Comparison of ENCODE assay signal across 11 mouse cellular contexts in genomic region chr5:12557889-12558288, GRCm38 (mm10).
DNase-seq lines count a peak whose midpoint lies in the region; ATAC-seq and TF ChIP-seq lines count a peak whose summit lies in the region.
"Had no signal": no experiment of that assay in that cellular context is flagged by ENCODE, and none has a peak within 500 bp of the region (broad histone marks: within the 10 kb centered on the region; RNA-seq: fewer than 3 reads in every experiment).

No protein-coding gene starts in this region.

- no peak overlapping the region for H3K9ac ChIP-seq in embryonic facial prominence, embryonic 11.5 days (replicated peaks; ENCODE audit: low read length)
- H3K9ac ChIP-seq in embryonic facial prominence, embryonic 14.5 days (ENCODE audit: low read depth, low read length) = no peak overlapping the region
- H3K9ac ChIP-seq: heart, embryonic 15.5 days had no signal

- ATAC-seq in embryonic facial prominence, embryonic 11.5 days (replicated peaks; ENCODE audit: insufficient number of reproducible peaks, low FRiP score, low TSS enrichment, low read depth) = no peak
- ATAC-seq in embryonic facial prominence, embryonic 14.5 days (ENCODE audit: low read depth) = no peak

- H3K4me2 ChIP-seq in embryonic facial prominence, embryonic 11.5 days (ENCODE audit: low read depth, low read length) = no peak overlapping the region
- no peak overlapping the region for H3K4me2 ChIP-seq in embryonic facial prominence, embryonic 14.5 days (ENCODE audit: low read depth, low read length)
- H3K4me2 ChIP-seq: heart, embryonic 15.5 days had no signal

- no peak for TF ChIP-seq POLR2A in cerebellum, adult 2 months (IDR thresholded peaks at IDR 0.05; ENCODE audit: borderline replicate concordance, insufficient read depth, low read length)

- no peak overlapping the region for H3K4me3 ChIP-seq in embryonic facial prominence, embryonic 11.5 days (ENCODE audit: low read depth, low read length)
- no peak overlapping the region for H3K4me3 ChIP-seq in embryonic facial prominence, embryonic 10.5 days
- H3K4me3 ChIP-seq in E14TG2a.4 (replicated peaks; ENCODE audit: low read length) = no peak overlapping the region
- H3K4me3 ChIP-seq in embryonic facial prominence, embryonic 14.5 days (ENCODE audit: low read depth, low read length) = no peak overlapping the region
- no peak overlapping the region for H3K4me3 ChIP-seq in cerebellum, adult 2 months (replicated peaks; ENCODE audit: insufficient read depth, low read depth, low read length)
- H3K4me3 ChIP-seq: erythroblast, embryonic 14.5 days; heart, embryonic 15.5 days had no signal

- peak; percentile 45 for TF ChIP-seq CTCF in E14TG2a.4 (conservative IDR thresholded peaks at IDR 0.05; ENCODE audit: low read length)
- no peak for TF ChIP-seq CTCF in cerebellum, adult 2 months (IDR thresholded peaks at IDR 0.05; ENCODE audit: borderline replicate concordance, insufficient read depth, low read depth, low read length)

- H3K27me3 ChIP-seq in embryonic facial prominence, embryonic 11.5 days (ENCODE audit: control insufficient read depth, insufficient read depth, low read length) = no peaks in the 10 kb centered on the region
- no peaks in the 10 kb centered on the region for H3K27me3 ChIP-seq in embryonic facial prominence, embryonic 10.5 days (replicated peaks; ENCODE audit: low read depth, poor library complexity, severe bottlenecking)
- peaks cover 4% of the 10 kb centered on the region; the same call in 1 of the 2 replicates for H3K27me3 ChIP-seq in E14TG2a.4 (ENCODE audit: insufficient read depth, low read length)
- no peaks in the 10 kb centered on the region for H3K27me3 ChIP-seq in embryonic facial prominence, embryonic 14.5 days (replicated peaks; ENCODE audit: control insufficient read depth, insufficient read depth, low read length)
- H3K27me3 ChIP-seq in cerebellum, adult 2 months (ENCODE audit: control insufficient read depth, insufficient read depth, low read length) = no peaks in the 10 kb centered on the region
- H3K27me3 ChIP-seq: heart, embryonic 15.5 days had no signal

- peak; percentile 69 for DNase-seq in embryonic facial prominence, embryonic 11.5 days (ENCODE audit: low spot score)
- DNase-seq in embryonic facial prominence, embryonic 10.5 days (ENCODE audit: low spot score) = no peak
- DNase-seq in kidney, postnatal 36 days = peak; percentile 14 to 19
- no peak for DNase-seq in kidney, adult 11 months
- DNase-seq in embryonic facial prominence, embryonic 14.5 days (ENCODE audit: low spot score) = peak; percentile 48
- no peak for DNase-seq in gastrocnemius, adult 8-10 months (ENCODE audit: low spot score in 2 of 2)
- DNase-seq in cerebellum, adult 2 months = no peak
- DNase-seq: layer of hippocampus, postnatal 36 days had no signal

- no peaks in the 10 kb centered on the region for H3K36me3 ChIP-seq in embryonic facial prominence, embryonic 11.5 days (replicated peaks; ENCODE audit: control insufficient read depth, insufficient read depth, low read depth, low read length)
- no peaks in the 10 kb centered on the region for H3K36me3 ChIP-seq in embryonic facial prominence, embryonic 10.5 days (replicated peaks)
- H3K36me3 ChIP-seq in E14TG2a.4 (ENCODE audit: insufficient read depth, low read length) = no peaks in the 10 kb centered on the region
- H3K36me3 ChIP-seq in embryonic facial prominence, embryonic 14.5 days (ENCODE audit: control insufficient read depth, insufficient read depth, low read length) = no peaks in the 10 kb centered on the region
- H3K36me3 ChIP-seq: heart, embryonic 15.5 days had no signal

- H3K4me1 ChIP-seq in embryonic facial prominence, embryonic 11.5 days (ENCODE audit: control insufficient read depth, insufficient read depth, low read length) = no peaks in the 10 kb centered on the region
- H3K4me1 ChIP-seq in embryonic facial prominence, embryonic 10.5 days = peaks cover 15% of the 10 kb centered on the region
- no peaks in the 10 kb centered on the region for H3K4me1 ChIP-seq in E14TG2a.4 (replicated peaks; ENCODE audit: low read depth, low read length)
- H3K4me1 ChIP-seq in embryonic facial prominence, embryonic 14.5 days (ENCODE audit: control insufficient read depth, insufficient read depth, low read length) = no peaks in the 10 kb centered on the region
- H3K4me1 ChIP-seq in cerebellum, adult 2 months (ENCODE audit: control insufficient read depth, insufficient read depth, low read length) = no peaks in the 10 kb centered on the region
- H3K4me1 ChIP-seq: heart, embryonic 15.5 days had no signal

- 49% methylated on average over 2 of the region's 2 CpGs for WGBS in embryonic facial prominence, embryonic 11.5 days
- 53% methylated on average over 2 of the region's 2 CpGs for WGBS in embryonic facial prominence, embryonic 10.5 days
- 36% methylated on average over 2 of the region's 2 CpGs for WGBS in embryonic facial prominence, embryonic 14.5 days
- WGBS in cerebellum, adult 2 months = 37% methylated on average over 2 of the region's 2 CpGs

- no peak overlapping the region for H3K27ac ChIP-seq in embryonic facial prominence, embryonic 11.5 days (replicated peaks; ENCODE audit: low read depth, low read length)
- H3K27ac ChIP-seq in embryonic facial prominence, embryonic 10.5 days (replicated peaks) = no peak overlapping the region
- H3K27ac ChIP-seq in embryonic facial prominence, embryonic 14.5 days (replicated peaks; ENCODE audit: low read depth, low read length) = no peak overlapping the region
- H3K27ac ChIP-seq in cerebellum, adult 2 months (ENCODE audit: insufficient read depth, low read length) = no peak overlapping the region
- H3K27ac ChIP-seq: heart, embryonic 15.5 days had no signal

- H3K9me3 ChIP-seq in embryonic facial prominence, embryonic 11.5 days (replicated peaks; ENCODE audit: control insufficient read depth, low read length) = no peaks in the 10 kb centered on the region
- no peaks in the 10 kb centered on the region for H3K9me3 ChIP-seq in embryonic facial prominence, embryonic 10.5 days
- no peaks in the 10 kb centered on the region for H3K9me3 ChIP-seq in E14TG2a.4 (ENCODE audit: low read length)
- no peaks in the 10 kb centered on the region for H3K9me3 ChIP-seq in embryonic facial prominence, embryonic 14.5 days (ENCODE audit: control insufficient read depth, low read length)
- H3K9me3 ChIP-seq: heart, embryonic 15.5 days had no signal

Comparison
In these comparisons a context has a peak if more than half of its experiments do, and no peak if none do; other contexts are left out.
1. DNase-seq: peak in embryonic facial prominence, embryonic 11.5 days (single experiment), kidney, postnatal 36 days (2 of 2) and embryonic facial prominence, embryonic 14.5 days (single experiment); none in embryonic facial prominence, embryonic 10.5 days (single experiment), kidney, adult 11 months (single experiment), gastrocnemius, adult 8-10 months (0 of 2) and cerebellum, adult 2 months (0 of 2).